Mouse (Mus musculus) hindbrain, embryonic 12.5 days (tissue): Measurements from ENCODE around the gene Ubash3b. TPM values are rescaled to one million over a fixed set of nuclear protein-coding genes. Genes with fewer than 3 reads are reported as not detected.

Experiments used
- ATAC-seq: fragments of 200-750 bp; cut with Nextera tagmentation; 2 replicates; pipeline ENCODE4 v1.8.0; 2017; ENCODE audit warnings: moderate TSS enrichment; ENCODE audit not compliant: low FRiP score
- H3K27ac ChIP-seq: fragments of 300-500 bp; sonication (generic); 2 replicates; pipeline ENCODE4 v1.5.1; 2016; ENCODE audit warnings: mild to moderate bottlenecking
- H3K27me3 ChIP-seq: fragments of 300-500 bp; sonication (generic); 2 replicates; pipeline ENCODE4 v1.6.1; 2016; ENCODE audit warnings: mild to moderate bottlenecking
- H3K36me3 ChIP-seq: fragments of 300-500 bp; sonication (generic); 2 replicates; pipeline ENCODE4 v1.6.1; 2016; ENCODE audit warnings: mild to moderate bottlenecking
- H3K4me1 ChIP-seq: fragments of 300-500 bp; sonication (generic); 2 replicates; pipeline ENCODE4 v1.6.1; 2016
- H3K4me2 ChIP-seq: fragments of 300-500 bp; sonication (generic); replicated peaks from 2 replicates; pipeline ENCODE4 v1.6.1; 2016; ENCODE audit warnings: mild to moderate bottlenecking
- H3K4me3 ChIP-seq: fragments of 300-500 bp; sonication (generic); 2 replicates; pipeline ENCODE4 v1.5.1; 2016; ENCODE audit warnings: mild to moderate bottlenecking
- H3K9ac ChIP-seq: fragments of 300-500 bp; sonication (generic); 2 replicates; pipeline ENCODE4 v1.6.1; 2016; ENCODE audit warnings: mild to moderate bottlenecking, moderate library complexity
- H3K9me3 ChIP-seq: fragments of 300-500 bp; sonication (generic); replicated peaks from 2 replicates; pipeline ENCODE4 v1.6.1; 2016; ENCODE audit warnings: mild to moderate bottlenecking
- WGBS: fragments of 180-500 bp; shearing (Covaris S2); methylation state at CpG from one replicate; pipeline ENCODE4 v1.1.7; 2016; 5-methylcytosine and 5-hydroxymethylcytosine counted together
- polyA plus RNA-seq: library from polyadenylated mRNA; unstranded; fragments of >200 nt; fragmentation: Nextera tagmentation; extraction: Ambion mirVana; gene quantifications from 2 replicates; pipeline ENCODE4 v1.2.1, GENCODE M21; 2016

The Ubash3b gene
- polyA plus RNA-seq, 1 experiment from 2014 or later: 14.6 TPM

DNA sequence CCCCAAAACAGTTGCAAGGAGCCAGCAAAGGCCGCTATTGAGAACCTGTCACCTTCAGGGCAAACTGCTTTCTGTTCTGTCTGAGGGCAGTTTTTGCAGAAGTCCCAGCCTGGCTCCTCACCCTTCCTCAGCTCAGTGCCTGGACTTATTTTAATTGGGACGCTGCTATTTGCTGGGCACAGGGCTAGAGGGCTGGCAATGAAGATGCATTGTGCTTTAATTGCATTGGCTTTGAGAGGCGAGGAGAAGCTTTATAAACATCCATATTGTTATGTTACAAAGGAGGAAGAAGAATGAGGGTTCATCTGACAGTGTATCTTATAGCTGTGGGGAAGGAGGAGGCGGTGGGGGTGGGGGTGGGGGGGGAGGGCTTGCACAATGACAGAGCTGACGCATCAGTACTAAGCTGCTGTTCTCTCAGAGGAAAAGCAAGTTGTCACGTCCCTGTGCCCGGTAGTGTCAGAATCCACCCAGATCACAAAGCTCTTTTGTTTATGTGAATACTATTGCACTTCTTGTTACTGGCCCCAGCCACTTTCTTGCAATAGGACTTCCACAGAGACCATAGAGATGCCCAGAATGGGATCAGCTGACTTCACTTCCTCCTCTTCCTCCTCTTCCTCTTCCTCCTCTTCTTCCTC lies 841 bp downstream of the Ubash3b start:
- no peak overlapping the region for H3K4me2 ChIP-seq
- H3K4me3 ChIP-seq: no peak overlapping the region
- ATAC-seq: no peak
- peak overlapping the region; percentile 13; the same call in 1 of the 2 replicates for H3K27ac ChIP-seq
- H3K27me3 ChIP-seq: peaks cover 25% of the 10 kb centered on the region
- H3K9me3 ChIP-seq: peaks cover 4% of the 10 kb centered on the region; the same call in 1 of the 2 replicates
- H3K36me3 ChIP-seq: no peaks in the 10 kb centered on the region
- H3K4me1 ChIP-seq: peaks cover 28% of the 10 kb centered on the region
- 29% methylated on average over 7 of the region's 7 CpGs for WGBS
- no peak overlapping the region for H3K9ac ChIP-seq

DNA sequence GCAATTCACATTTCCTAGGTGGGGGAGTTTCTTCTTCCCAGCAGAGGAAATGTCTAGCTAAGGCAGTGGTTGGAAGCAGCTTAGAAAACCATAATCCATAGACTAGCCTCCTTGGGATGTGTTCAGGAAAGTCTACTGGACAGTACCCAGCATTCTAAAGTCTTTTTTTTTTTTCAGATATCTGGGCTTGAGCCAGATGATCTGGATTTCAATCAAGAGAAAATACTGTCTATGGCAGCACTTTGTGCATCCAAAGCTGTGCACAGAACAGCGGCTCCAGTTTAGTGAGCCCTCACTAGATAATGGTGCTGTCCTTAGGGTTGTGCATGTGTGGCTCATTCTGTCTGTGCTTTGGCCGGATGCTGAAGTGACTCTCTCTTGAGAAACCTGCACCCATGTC lies 2.3 kb downstream of the Ubash3b start:
- Histone ChIP-seq H3K9me3 (peaks cover 4% of the 10 kb centered on the region; the same call in 1 of the 2 replicates), H3K4me1 (peaks cover 29% of the 10 kb centered on the region), H3K27ac (no peak overlapping the region), H3K36me3 (no peaks in the 10 kb centered on the region), H3K4me3 (no peak overlapping the region), H3K9ac (no peak overlapping the region), H3K27me3 (peaks cover 34% of the 10 kb centered on the region), H3K4me2 (no peak overlapping the region)
- ATAC-seq: no peak
- WGBS: 92% methylated on average over 2 of the region's 2 CpGs

DNA sequence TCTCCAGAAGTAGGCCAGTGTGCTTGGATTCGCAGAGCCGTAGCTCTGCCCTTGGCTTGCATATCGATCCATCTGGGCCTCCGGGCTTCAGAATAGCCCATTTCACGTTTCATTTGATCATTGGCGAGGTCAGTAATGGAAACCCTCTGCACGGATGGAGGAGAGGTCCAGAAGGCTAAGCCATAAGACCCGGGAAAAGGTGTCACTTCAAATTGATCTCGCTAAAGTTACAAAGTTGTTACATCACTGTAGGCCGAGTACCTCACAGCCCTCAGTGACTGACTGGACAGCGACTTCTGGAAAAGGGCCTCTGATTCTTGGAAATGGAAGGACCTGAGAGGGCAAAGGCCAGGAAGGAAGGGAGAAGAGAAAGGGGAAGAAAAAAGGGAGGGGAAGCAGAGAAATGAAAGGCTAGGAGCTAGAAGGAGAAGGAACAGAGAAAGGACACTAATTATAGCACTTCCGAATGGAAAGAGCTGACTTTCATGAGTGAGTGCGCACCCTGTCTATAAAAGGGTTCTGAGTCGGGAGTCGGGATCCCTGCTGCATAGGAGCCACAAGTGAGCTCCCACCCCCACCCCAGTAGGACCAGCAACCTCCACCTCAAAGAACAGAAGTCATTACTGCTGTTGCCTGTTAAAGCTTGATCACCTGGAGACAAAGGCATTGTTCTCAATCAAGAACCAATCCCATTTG lies 3.5 kb downstream of the Ubash3b start:
- 0 out of 2 replicates have a peak, but pooled peaks have one; percentile 10 for ATAC-seq
- 19% methylated on average over 15 of the region's 15 CpGs for WGBS
- Histone ChIP-seq H3K27me3 (peaks cover 37% of the 10 kb centered on the region), H3K9ac (peak overlapping the region; percentile 77), H3K27ac (peak overlapping the region; percentile 89), H3K9me3 (peaks cover under 1% of the 10 kb centered on the region; the same call in 1 of the 2 replicates), H3K36me3 (no peaks in the 10 kb centered on the region), H3K4me3 (peak overlapping the region; percentile 85), H3K4me2 (peak overlapping the region; percentile 70), H3K4me1 (peaks cover 32% of the 10 kb centered on the region)

DNA sequence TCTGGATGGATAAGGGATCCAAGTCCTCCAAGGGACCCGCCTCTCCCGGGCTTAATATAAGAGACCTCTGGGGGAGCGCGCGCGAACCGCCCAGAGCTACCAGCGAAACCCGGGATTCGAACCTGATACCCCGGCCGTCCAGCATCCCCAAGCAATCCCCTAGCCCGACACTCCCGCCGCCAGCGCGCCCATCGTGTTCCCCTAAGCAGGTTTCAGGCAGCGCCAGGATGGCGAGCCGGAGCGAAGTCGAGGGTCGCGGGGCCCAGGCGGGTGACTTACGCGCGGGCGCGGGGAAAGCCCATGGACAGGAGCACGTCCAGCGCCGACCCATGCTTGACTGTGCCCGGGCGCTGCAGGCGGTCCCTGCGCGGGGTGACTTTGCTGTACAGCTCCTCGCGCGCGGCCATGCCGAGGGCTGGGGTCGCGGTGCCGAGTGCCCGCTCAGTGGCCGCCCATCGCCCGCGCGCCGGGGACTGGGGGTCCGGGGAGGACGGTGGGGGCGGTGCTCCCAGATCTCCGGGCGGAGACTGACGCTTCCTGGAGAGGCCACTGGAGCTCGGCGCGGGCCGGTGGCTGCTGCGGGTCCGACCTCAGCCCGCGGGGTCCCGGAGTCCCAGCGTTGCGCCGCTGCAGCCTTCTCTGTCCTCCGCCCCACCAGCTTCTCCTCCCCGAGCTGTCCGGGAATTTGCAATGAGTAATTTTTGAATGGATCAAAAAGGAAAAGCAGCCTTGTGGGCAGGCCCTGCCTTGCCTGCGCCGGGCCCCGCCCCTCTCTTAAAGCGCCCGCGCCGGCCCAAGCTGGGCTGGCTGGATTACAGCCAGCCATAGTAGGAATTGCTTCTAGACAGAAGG lies 4.3 kb downstream of the Ubash3b start:
- peaks cover 37% of the 10 kb centered on the region for H3K27me3 ChIP-seq
- peak overlapping the region; percentile 85 for H3K4me3 ChIP-seq
- H3K4me1 ChIP-seq: peaks cover 34% of the 10 kb centered on the region
- H3K27ac ChIP-seq: peak overlapping the region; percentile 89
- no peaks in the 10 kb centered on the region for H3K9me3 ChIP-seq
- peak; percentile 93 for ATAC-seq
- H3K9ac ChIP-seq: peak overlapping the region; percentile 77
- H3K4me2 ChIP-seq: peak overlapping the region; percentile 70
- no peaks in the 10 kb centered on the region for H3K36me3 ChIP-seq
- under 1% methylated on average over 80 of the region's 82 CpGs for WGBS

DNA sequence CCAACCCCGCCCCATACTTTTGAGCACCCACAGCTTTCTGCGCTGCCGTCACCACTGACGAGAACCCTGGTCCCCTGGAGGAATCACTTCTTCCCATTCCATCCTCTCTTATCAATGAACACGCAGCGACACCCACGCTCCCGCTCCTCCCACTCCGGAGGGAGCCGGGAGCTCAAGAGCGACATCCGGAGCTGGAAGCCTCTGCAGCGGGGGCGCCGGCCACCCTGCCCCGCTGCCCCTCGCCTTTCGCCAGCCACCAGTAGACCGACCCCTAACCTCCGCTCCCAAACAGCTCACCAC lies 4.8 kb downstream of the Ubash3b start:
- peak overlapping the region; percentile 85 for H3K4me3 ChIP-seq
- WGBS: under 1% methylated on average over 20 of the region's 20 CpGs
- ATAC-seq: peak; percentile 6; the same call in 1 of the 2 replicates
- H3K36me3 ChIP-seq: no peaks in the 10 kb centered on the region
- peak overlapping the region; percentile 70 for H3K4me2 ChIP-seq
- H3K27ac ChIP-seq: no peak overlapping the region
- H3K4me1 ChIP-seq: peaks cover 37% of the 10 kb centered on the region
- H3K9ac ChIP-seq: peak overlapping the region; percentile 77
- no peaks in the 10 kb centered on the region for H3K9me3 ChIP-seq
- peaks cover 37% of the 10 kb centered on the region for H3K27me3 ChIP-seq

DNA sequence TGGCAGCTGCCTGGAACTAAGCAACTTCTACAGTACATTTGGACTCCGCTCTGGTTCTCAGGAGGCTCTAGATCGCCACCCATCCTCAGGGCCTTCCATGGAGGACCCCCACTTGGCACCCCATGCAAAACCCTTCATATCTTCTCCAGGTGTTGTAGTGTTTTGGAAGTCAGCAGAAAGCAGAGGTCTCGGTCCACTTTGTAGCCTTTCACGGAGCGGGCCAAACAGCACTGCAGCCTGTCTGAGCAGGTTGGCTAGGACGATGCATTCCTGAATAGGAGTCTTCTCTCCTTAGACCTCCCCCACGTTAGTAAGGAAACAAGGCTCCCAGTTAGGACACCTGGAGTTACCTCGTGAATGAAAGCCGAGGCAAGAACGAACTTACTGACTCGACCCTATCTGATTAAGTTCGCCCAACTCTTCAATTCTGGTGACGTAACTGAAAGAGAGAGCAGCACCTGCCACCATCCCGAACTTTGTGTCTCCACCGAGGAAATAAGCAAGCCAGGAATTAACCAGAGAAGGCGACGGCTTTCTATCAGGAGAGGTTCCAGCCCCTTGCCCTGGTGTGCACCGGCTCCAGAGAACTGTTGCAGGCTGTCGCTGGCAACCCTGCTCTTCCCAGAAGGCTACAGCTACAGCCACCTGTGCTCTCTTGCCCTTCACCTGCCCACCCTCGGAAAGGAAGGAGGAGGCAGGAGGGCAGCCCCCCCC lies 5.3 kb downstream of the Ubash3b start:
- H3K4me2 ChIP-seq: peak overlapping the region; percentile 70
- H3K27ac ChIP-seq: no peak overlapping the region
- no peaks in the 10 kb centered on the region for H3K36me3 ChIP-seq
- WGBS: 12% methylated on average over 20 of the region's 20 CpGs
- H3K4me3 ChIP-seq: peak overlapping the region; percentile 85
- H3K27me3 ChIP-seq: peaks cover 37% of the 10 kb centered on the region
- H3K4me1 ChIP-seq: peaks cover 37% of the 10 kb centered on the region
- ATAC-seq: no peak
- H3K9me3 ChIP-seq: no peaks in the 10 kb centered on the region
- peak overlapping the region; percentile 77 for H3K9ac ChIP-seq

DNA sequence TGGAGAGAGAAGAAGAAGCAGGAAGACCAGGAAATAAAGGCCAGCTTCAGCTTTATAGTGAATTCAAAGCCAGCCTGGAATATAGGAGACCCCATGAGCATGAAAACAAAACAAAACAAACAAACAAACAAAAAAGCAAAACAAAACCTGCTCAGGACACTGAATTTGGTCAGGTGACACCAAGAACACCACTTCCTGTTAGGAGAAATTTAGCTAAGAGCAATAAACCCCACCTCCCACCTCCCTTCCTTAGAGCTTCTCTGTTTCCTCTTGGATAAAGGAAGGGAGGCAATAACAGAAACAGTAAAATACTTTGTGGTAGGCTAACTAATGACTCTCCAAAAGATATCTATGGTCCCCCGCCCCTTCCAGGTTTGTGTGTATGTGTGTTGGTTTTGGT lies 7.5 kb downstream of the Ubash3b start:
- H3K4me3 ChIP-seq: no peak overlapping the region
- no peaks in the 10 kb centered on the region for H3K36me3 ChIP-seq
- no peak overlapping the region for H3K9ac ChIP-seq
- 85% methylated on average over 1 of the region's 1 CpGs for WGBS
- H3K27ac ChIP-seq: no peak overlapping the region
- no peak overlapping the region for H3K4me2 ChIP-seq
- peaks cover 33% of the 10 kb centered on the region for H3K27me3 ChIP-seq
- no peaks in the 10 kb centered on the region for H3K9me3 ChIP-seq
- no peak for ATAC-seq
- H3K4me1 ChIP-seq: peaks cover 41% of the 10 kb centered on the region

DNA sequence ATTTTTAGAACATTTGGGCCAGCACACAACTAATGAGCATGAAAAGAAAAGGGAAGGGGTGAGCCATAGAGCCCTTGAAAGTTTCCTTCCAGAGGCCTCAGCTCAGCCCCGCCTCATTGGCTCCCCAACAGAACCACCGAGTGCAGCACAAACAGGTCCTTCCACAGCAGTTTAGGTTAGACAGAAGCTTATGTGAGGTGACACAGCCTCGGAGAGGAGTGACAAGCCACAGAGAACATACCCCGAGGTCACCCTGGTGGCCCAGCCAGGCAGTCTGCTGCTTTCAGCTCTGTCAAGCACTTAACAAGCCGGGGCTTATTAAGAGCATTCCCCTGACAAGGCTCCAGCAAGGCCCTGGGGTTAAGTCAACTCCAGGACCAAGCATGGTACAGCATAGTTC lies 8.4 kb downstream of the Ubash3b start:
- Histone ChIP-seq H3K4me3 (no peak overlapping the region), H3K27ac (no peak overlapping the region), H3K27me3 (peaks cover 24% of the 10 kb centered on the region), H3K4me1 (peaks cover 39% of the 10 kb centered on the region), H3K9ac (no peak overlapping the region), H3K9me3 (no peaks in the 10 kb centered on the region), H3K36me3 (no peaks in the 10 kb centered on the region), H3K4me2 (no peak overlapping the region)
- ATAC-seq: no peak
- 51% methylated on average over 5 of the region's 5 CpGs for WGBS

DNA sequence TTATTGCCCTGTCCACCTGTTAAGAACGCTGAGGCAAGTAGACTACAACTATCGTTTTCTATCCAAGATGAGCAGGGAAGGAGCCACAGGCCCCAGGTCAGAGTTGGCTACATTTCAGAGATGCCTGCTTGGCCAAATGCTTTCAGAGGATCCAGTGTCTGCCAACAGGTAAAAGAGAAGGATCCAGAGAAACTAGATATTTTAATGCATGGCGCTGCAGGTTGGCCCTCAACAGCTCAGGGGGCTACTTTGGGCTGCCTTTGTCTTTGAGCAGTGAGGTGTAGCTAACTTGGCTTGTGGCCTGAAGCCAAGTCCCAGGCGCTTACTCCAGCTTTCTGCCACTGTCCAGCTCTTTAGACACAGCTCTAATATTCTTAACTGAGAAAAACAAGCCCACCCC lies 10.0 kb downstream of the Ubash3b start:
- Histone ChIP-seq H3K27me3 (peaks cover 21% of the 10 kb centered on the region), H3K9ac (no peak overlapping the region), H3K36me3 (no peaks in the 10 kb centered on the region), H3K27ac (no peak overlapping the region), H3K9me3 (no peaks in the 10 kb centered on the region), H3K4me2 (no peak overlapping the region), H3K4me1 (peaks cover 39% of the 10 kb centered on the region), H3K4me3 (no peak overlapping the region)
- WGBS: 71% methylated on average over 4 of the region's 4 CpGs
- ATAC-seq: no peak

DNA sequence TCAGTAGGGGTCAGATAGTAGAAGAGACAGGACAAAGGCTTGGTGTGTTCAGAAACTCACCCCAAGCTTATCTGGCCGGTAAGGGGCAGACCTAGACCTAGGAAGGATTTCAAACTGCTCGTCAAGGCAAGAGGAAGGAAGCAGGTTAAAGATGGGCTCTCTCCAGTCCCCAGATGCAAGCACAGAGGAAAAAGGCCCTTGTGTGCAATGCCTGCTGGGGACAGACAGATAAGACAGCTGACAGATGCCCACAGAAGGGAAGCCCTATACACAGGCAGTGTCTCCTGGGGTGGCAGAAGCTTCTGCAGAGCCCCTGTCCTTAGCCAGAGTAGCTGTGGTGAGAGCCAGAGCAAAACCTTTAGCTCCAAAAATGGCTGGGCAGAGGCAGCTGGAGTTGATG lies 11.6 kb downstream of the Ubash3b start:
- no peak overlapping the region for H3K9ac ChIP-seq
- 0 out of 2 replicates have a peak, but pooled peaks cover 5% of the 10 kb centered on the region for H3K27me3 ChIP-seq
- H3K4me1 ChIP-seq: peaks cover 30% of the 10 kb centered on the region
- no peak overlapping the region for H3K4me3 ChIP-seq
- H3K4me2 ChIP-seq: no peak overlapping the region
- H3K36me3 ChIP-seq: no peaks in the 10 kb centered on the region
- no peaks in the 10 kb centered on the region for H3K9me3 ChIP-seq
- 80% methylated on average over 2 of the region's 2 CpGs for WGBS
- ATAC-seq: no peak
- H3K27ac ChIP-seq: no peak overlapping the region

DNA sequence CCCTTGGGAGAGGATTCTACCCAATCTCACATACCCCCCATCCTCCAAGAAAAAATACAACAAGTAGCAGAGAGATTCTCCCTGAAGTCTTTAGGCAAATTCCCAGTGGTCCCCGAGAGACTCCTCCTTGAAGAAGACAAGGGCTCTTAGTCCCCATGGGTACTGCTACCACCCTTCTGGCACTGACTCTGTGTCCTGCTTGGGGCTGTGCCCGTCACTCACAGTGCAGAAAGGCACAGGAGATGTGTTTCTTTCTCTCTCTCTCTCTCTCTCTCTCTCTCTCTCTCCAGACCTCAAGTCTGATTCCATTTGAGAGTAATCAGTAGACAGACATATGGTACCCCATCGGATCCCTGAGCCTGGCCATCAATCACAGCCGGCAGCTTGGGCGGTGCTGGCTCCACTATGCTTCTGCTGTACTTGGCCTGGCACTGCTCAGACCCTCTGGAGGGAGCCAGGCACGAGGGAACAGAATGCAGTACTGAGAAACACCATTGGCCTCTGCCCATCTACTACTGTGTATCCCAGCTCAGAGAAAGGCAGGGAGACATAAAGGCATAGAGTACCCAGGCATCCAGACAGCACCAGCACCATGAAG lies 12.3 kb downstream of the Ubash3b start:
- H3K9ac ChIP-seq: no peak overlapping the region
- H3K4me2 ChIP-seq: no peak overlapping the region
- WGBS: 62% methylated on average over 6 of the region's 6 CpGs
- no peak overlapping the region for H3K27ac ChIP-seq
- 0 out of 2 replicates have a peak, but pooled peaks cover 4% of the 10 kb centered on the region for H3K27me3 ChIP-seq
- no peaks in the 10 kb centered on the region for H3K36me3 ChIP-seq
- peaks cover 30% of the 10 kb centered on the region for H3K4me1 ChIP-seq
- no peaks in the 10 kb centered on the region for H3K9me3 ChIP-seq
- H3K4me3 ChIP-seq: no peak overlapping the region
- peak; percentile 52 for ATAC-seq
